Mouse (Mus musculus) embryonic fibroblast, embryonic 13.5 days (primary cell): Measurements from ENCODE around the gene Apbb1ip. TPM values are rescaled to one million over a fixed set of nuclear protein-coding genes. Genes with fewer than 3 reads are reported as not detected.
"Not testable (repeated sequence)": the region's sequence is repeated elsewhere in the genome, so short reads cannot be mapped to it uniquely, and the experiment has no call there.

ENCODE experiments used
- H3K27ac ChIP-seq: 2 replicates; pipeline ENCODE4 v1.5.1; 2012; ENCODE audit warnings: low read length, control low read depth, inconsistent platforms; ENCODE audit not compliant: insufficient read depth
- H3K4me1 ChIP-seq: 2 replicates; pipeline ENCODE4 v1.6.1; 2011; ENCODE audit warnings: low read length; ENCODE audit not compliant: control insufficient read depth, insufficient read depth
- H3K4me3 ChIP-seq: 2 replicates; pipeline ENCODE4 v1.5.1; 2011; ENCODE audit warnings: mild to moderate bottlenecking, control low read depth, low read length; ENCODE audit not compliant: insufficient read depth
- CTCF ChIP-seq: IDR thresholded peaks from 2 replicates; pipeline ENCODE4 v1.5.1; 2011; ENCODE audit warnings: mild to moderate bottlenecking, control low read depth, low read length, moderate library complexity, borderline replicate concordance; ENCODE audit not compliant: insufficient read depth
- POLR2A ChIP-seq: IDR thresholded peaks from 2 replicates; pipeline ENCODE4 v1.6.1; 2011; ENCODE audit warnings: low read depth, mild to moderate bottlenecking, control low read depth, low read length, moderate library complexity
- polyA plus RNA-seq: library from polyadenylated mRNA; stranded (reverse); fragments of >200 nt; gene quantifications from 2 replicates; pipeline ENCODE4 v1.2.4, GENCODE M21; 2011; ENCODE audit warnings: low read depth; ENCODE audit not compliant: missing spikeins, insufficient read length

Gene Apbb1ip
- polyA plus RNA-seq, 1 experiment: 34.8 TPM

- TF ChIP-seq CTCF (no peak), POLR2A (no peak)
- no peak overlapping the region for H3K4me3 ChIP-seq
- peaks cover 16% of the 10 kb centered on the region for H3K4me1 ChIP-seq
- H3K27ac ChIP-seq: no peak overlapping the region
These were observed 37.6 kb downstream of the Apbb1ip start for GRCm38 (mm10) chr2:22811466-22811865.

- H3K4me3 ChIP-seq: no peak overlapping the region
- TF ChIP-seq POLR2A (no peak), CTCF (no peak)
These were observed 40.0 kb downstream of the Apbb1ip start for GRCm38 (mm10) chr2:22813921-22814320.

GRCm38 (mm10) chr2:22815674-22816073 is 41.8 kb downstream of the Apbb1ip start:
- Histone ChIP-seq H3K27ac (no peak overlapping the region), H3K4me3 (no peak overlapping the region), H3K4me1 (peaks cover 7% of the 10 kb centered on the region)
- TF ChIP-seq CTCF (no peak), POLR2A (no peak)

More at GRCm38 (mm10) chr2:22813921-22814320, 40.0 kb downstream of the Apbb1ip start:
- H3K27ac ChIP-seq: peak overlapping the region; percentile 89
- H3K4me1 ChIP-seq: peaks cover 7% of the 10 kb centered on the region

GRCm38 (mm10) chr2:22816231-22816630 is 42.3 kb downstream of the Apbb1ip start:
- no peak overlapping the region for H3K27ac ChIP-seq
- TF ChIP-seq CTCF: no peak

GRCm38 (mm10) chr2:22822293-22822692 is 48.4 kb downstream of the Apbb1ip start:
- Histone ChIP-seq H3K4me3 (no peak overlapping the region), H3K27ac (peak overlapping the region; percentile 19; the same call in 1 of the 2 replicates), H3K4me1 (peaks cover 4% of the 10 kb centered on the region; the same call in 1 of the 2 replicates)
- TF ChIP-seq CTCF (no peak), POLR2A (no peak)

More at GRCm38 (mm10) chr2:22816231-22816630, 42.3 kb downstream of the Apbb1ip start:
- Histone ChIP-seq H3K4me3 (no peak overlapping the region), H3K4me1 (peaks cover 7% of the 10 kb centered on the region)

- Histone ChIP-seq H3K4me1 (no peaks in the 10 kb centered on the region), H3K4me3 (no peak overlapping the region), H3K27ac (no peak overlapping the region)
- TF ChIP-seq CTCF (no peak), POLR2A (no peak)
These were observed 71.6 kb downstream of the Apbb1ip start for GRCm38 (mm10) chr2:22845514-22845913.

- Histone ChIP-seq H3K27ac (no peak overlapping the region), H3K4me3 (no peak overlapping the region)
- TF ChIP-seq CTCF (no peak), POLR2A (no peak)
These were observed 78.0 kb downstream of the Apbb1ip start for GRCm38 (mm10) chr2:22851900-22852299.

GRCm38 (mm10) chr2:22857501-22857900 is 83.6 kb downstream of the Apbb1ip start:
- no peak for TF ChIP-seq CTCF
- no peak for TF ChIP-seq POLR2A
- H3K4me3 ChIP-seq: no peak overlapping the region
- H3K27ac ChIP-seq: no peak overlapping the region
- no peaks in the 10 kb centered on the region for H3K4me1 ChIP-seq

More at GRCm38 (mm10) chr2:22851900-22852299, 78.0 kb downstream of the Apbb1ip start:
- H3K4me1 ChIP-seq: no peaks in the 10 kb centered on the region

GRCm38 (mm10) chr2:22862194-22862593 is 88.3 kb downstream of the Apbb1ip start:
- Histone ChIP-seq H3K4me1 (no peaks in the 10 kb centered on the region), H3K4me3 (no peak overlapping the region), H3K27ac (no peak overlapping the region)
- TF ChIP-seq POLR2A (no peak), CTCF (no peak)

GRCm38 (mm10) chr2:22864394-22865037 is 90.6 kb downstream of the Apbb1ip start:
- TF ChIP-seq CTCF: peak; percentile 86
- not testable (repeated sequence) for H3K27ac ChIP-seq

GRCm38 (mm10) chr2:22865818-22866217 is 91.9 kb downstream of the Apbb1ip start:
- no peak for TF ChIP-seq POLR2A
- no peak for TF ChIP-seq CTCF
- no peak overlapping the region for H3K4me3 ChIP-seq

More at GRCm38 (mm10) chr2:22864394-22865037, 90.6 kb downstream of the Apbb1ip start:
- not testable (repeated sequence) for H3K4me3 ChIP-seq, H3K4me1 ChIP-seq

More at GRCm38 (mm10) chr2:22865818-22866217, 91.9 kb downstream of the Apbb1ip start:
- Histone ChIP-seq H3K4me1 (no peaks in the 10 kb centered on the region), H3K27ac (no peak overlapping the region)
